Mouse (Mus musculus) limb, embryonic 11.5 days (tissue): Measurements from ENCODE around the gene Gm20696. TPM values are rescaled to one million over a fixed set of nuclear protein-coding genes. Genes with fewer than 3 reads are reported as not detected.

Experiments used
- ATAC-seq: fragments of 200-750 bp; cut with Nextera tagmentation; 2 replicates; pipeline ENCODE4 v1.8.0; 2017; ENCODE audit warnings: low read depth; ENCODE audit not compliant: insufficient number of reproducible peaks, low FRiP score, low TSS enrichment
- DNase-seq: peaks from one replicate; pipeline ENCODE4 v3.0.0-alpha.2; 2015; ENCODE audit warnings: low spot score
- H3K27ac ChIP-seq: fragments of 300-500 bp; sonication (generic); replicated peaks from 2 replicates; pipeline ENCODE4 v1.5.1; 2014; ENCODE audit warnings: low read depth, mild to moderate bottlenecking, low read length
- H3K27me3 ChIP-seq: fragments of 300-500 bp; sonication (generic); 2 replicates; pipeline ENCODE4 v1.6.1; 2014; ENCODE audit warnings: mild to moderate bottlenecking, low read length, mixed read lengths; ENCODE audit not compliant: control insufficient read depth, insufficient read depth
- H3K36me3 ChIP-seq: fragments of 300-500 bp; sonication (generic); 2 replicates; pipeline ENCODE4 v1.6.1; 2014; ENCODE audit warnings: mild to moderate bottlenecking, low read length, moderate library complexity, mixed read lengths; ENCODE audit not compliant: control insufficient read depth, insufficient read depth
- H3K4me1 ChIP-seq: fragments of 300-500 bp; sonication (generic); 2 replicates; pipeline ENCODE4 v1.6.1; 2014; ENCODE audit warnings: low read length, mixed read lengths; ENCODE audit not compliant: control insufficient read depth, insufficient read depth
- H3K4me2 ChIP-seq: fragments of 300-500 bp; sonication (generic); 2 replicates; pipeline ENCODE4 v1.6.1; 2014; ENCODE audit warnings: low read depth, mild to moderate bottlenecking, moderate library complexity; ENCODE audit not compliant: severe bottlenecking
- H3K4me3 ChIP-seq: fragments of 300-500 bp; sonication (generic); 2 replicates; pipeline ENCODE4 v1.5.1; 2014; ENCODE audit warnings: low read depth, low read length
- H3K9ac ChIP-seq: fragments of 300-500 bp; sonication (generic); 2 replicates; pipeline ENCODE4 v1.6.1; 2014; ENCODE audit warnings: mild to moderate bottlenecking, low read length
- H3K9me3 ChIP-seq: fragments of 300-500 bp; sonication (generic); 2 replicates; pipeline ENCODE4 v1.6.1; 2016; ENCODE audit warnings: low read length; ENCODE audit not compliant: control insufficient read depth
- WGBS: fragments of 180-500 bp; shearing (Covaris S2); extraction: QIAGEN DNeasy Blood & Tissue Kit; methylation state at CpG from one replicate; pipeline ENCODE4 v1.1.7; 2014; 5-methylcytosine and 5-hydroxymethylcytosine counted together
- polyA plus RNA-seq: library from polyadenylated mRNA; unstranded; fragments of >200 nt; fragmentation: Nextera tagmentation; extraction: Ambion mirVana; gene quantifications from 2 replicates; pipeline ENCODE4 v1.2.1, GENCODE M21; 2014

Gene Gm20696
- polyA plus RNA-seq, 1 experiment from 2014 or later, result 4.0 TPM

- Histone ChIP-seq H3K27ac (no peak overlapping the region), H3K4me2 (no peak overlapping the region), H3K9ac (no peak overlapping the region), H3K36me3 (no peaks in the 10 kb centered on the region), H3K27me3 (no peaks in the 10 kb centered on the region), H3K4me1 (peaks cover 13% of the 10 kb centered on the region; the same call in 1 of the 2 replicates), H3K4me3 (no peak overlapping the region), H3K9me3 (no peaks in the 10 kb centered on the region)
- WGBS, result 67% methylated on average over 2 of the region's 2 CpGs
- ATAC-seq (no peak), DNase-seq (no peak)
Measured at GRCm38 (mm10) chr6:99377131-99377530, 289.5 kb downstream of the Gm20696 start.

DNA sequence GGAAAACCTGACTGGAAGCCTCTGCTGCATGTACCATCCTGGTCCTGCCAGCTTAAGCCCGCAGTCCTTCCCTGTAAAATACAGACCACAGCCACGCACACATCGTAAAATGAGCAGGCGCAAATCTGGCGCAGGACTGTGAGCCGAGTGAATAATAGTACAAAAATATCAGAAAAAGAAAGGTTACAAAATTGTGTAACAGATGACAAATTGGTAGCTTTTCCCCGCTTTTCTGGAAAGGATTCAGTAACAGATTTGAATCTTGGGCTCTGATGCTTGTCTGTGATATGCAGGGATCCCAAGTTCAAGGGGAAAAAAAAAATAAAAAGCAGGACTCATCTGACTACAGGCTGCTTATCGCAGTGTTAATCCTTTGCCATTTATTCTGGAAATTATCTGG is 289.9 kb downstream of the Gm20696 start:
- Histone ChIP-seq H3K4me3 (no peak overlapping the region), H3K27me3 (no peaks in the 10 kb centered on the region), H3K9ac (no peak overlapping the region), H3K36me3 (no peaks in the 10 kb centered on the region), H3K4me1 (peaks cover 13% of the 10 kb centered on the region; the same call in 1 of the 2 replicates), H3K9me3 (no peaks in the 10 kb centered on the region), H3K27ac (no peak overlapping the region), H3K4me2 (no peak overlapping the region)
- ATAC-seq (no peak), DNase-seq (no peak)
- 66% methylated on average over 8 of the region's 8 CpGs for WGBS

- 62% methylated on average over 6 of the region's 6 CpGs for WGBS
- Histone ChIP-seq H3K27ac (no peak overlapping the region), H3K4me2 (no peak overlapping the region), H3K9ac (no peak overlapping the region), H3K9me3 (no peaks in the 10 kb centered on the region), H3K4me3 (no peak overlapping the region), H3K4me1 (peaks cover 13% of the 10 kb centered on the region; the same call in 1 of the 2 replicates), H3K36me3 (no peaks in the 10 kb centered on the region), H3K27me3 (no peaks in the 10 kb centered on the region)
- ATAC-seq (no peak), DNase-seq (no peak)
Measured at GRCm38 (mm10) chr6:99375865-99376264, 290.7 kb downstream of the Gm20696 start.

- no peaks in the 10 kb centered on the region for H3K27me3 ChIP-seq
- WGBS, result 60% methylated on average over 4 of the region's 4 CpGs
- H3K9me3 ChIP-seq, result no peaks in the 10 kb centered on the region
- no peak overlapping the region for H3K27ac ChIP-seq
- no peak overlapping the region for H3K9ac ChIP-seq
- H3K4me1 ChIP-seq, result peaks cover 13% of the 10 kb centered on the region; the same call in 1 of the 2 replicates
- DNase-seq, result no peak
- no peaks in the 10 kb centered on the region for H3K36me3 ChIP-seq
- no peak overlapping the region for H3K4me2 ChIP-seq
- no peak for ATAC-seq
- H3K4me3 ChIP-seq, result no peak overlapping the region
Measured at GRCm38 (mm10) chr6:99375376-99375775, 291.2 kb downstream of the Gm20696 start.

GRCm38 (mm10) chr6:99374448-99375271 is 291.9 kb downstream of the Gm20696 start:
- no peak for ATAC-seq

DNA sequence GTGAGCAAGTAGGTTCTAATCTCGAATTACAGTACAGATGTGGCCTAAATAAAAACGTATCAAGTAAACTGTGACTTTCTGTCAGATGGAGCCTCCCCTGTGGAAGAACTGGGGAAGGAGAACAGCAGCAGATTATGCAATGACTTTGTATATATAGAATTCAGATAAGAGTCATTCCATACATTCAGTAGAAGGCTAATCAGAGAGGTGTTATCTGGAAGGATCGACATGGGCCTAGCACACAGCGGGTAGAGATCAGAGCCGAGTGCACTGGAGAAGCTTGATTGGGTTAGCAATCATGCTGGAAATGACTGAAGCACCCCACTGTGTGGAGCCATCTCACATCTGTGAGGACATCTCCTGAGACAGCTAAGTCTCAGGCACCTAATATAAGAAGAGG is 294.2 kb downstream of the Gm20696 start:
- DNase-seq, result no peak

More at GRCm38 (mm10) chr6:99374448-99375271, 291.9 kb downstream of the Gm20696 start:
- no peak overlapping the region for H3K9ac ChIP-seq
- no peaks in the 10 kb centered on the region for H3K27me3 ChIP-seq
- no peaks in the 10 kb centered on the region for H3K36me3 ChIP-seq
- H3K4me1 ChIP-seq, result peaks cover 10% of the 10 kb centered on the region; the same call in 1 of the 2 replicates
- WGBS, result 77% methylated on average over 19 of the region's 19 CpGs
- H3K4me2 ChIP-seq, result no peak overlapping the region
- H3K9me3 ChIP-seq, result no peaks in the 10 kb centered on the region
- no peak overlapping the region for H3K27ac ChIP-seq
- no peak for DNase-seq
- H3K4me3 ChIP-seq, result no peak overlapping the region

DNA sequence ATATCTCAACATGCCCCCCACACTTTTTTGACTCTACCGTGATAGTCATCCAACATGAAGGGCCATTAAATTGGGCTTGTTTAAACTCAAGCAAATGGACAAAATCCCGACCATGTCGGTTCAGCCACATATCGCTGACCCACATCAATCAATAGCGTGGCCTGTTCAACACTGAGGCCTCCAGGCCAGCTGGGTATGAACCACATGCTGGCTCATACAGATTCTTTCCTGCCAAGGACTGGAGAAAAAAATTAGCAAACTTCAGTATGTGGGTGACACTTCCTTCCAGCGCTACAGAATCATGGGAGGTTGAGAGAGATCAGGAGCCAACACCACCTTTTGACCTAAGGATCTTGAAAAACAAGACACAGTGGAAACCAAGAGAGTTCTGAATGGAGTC is 294.6 kb downstream of the Gm20696 start:
- H3K4me2 ChIP-seq, result no peak overlapping the region
- DNase-seq, result no peak
- no peak for ATAC-seq
- WGBS, result 86% methylated on average over 6 of the region's 6 CpGs
- no peaks in the 10 kb centered on the region for H3K36me3 ChIP-seq
- no peaks in the 10 kb centered on the region for H3K9me3 ChIP-seq
- peaks cover 5% of the 10 kb centered on the region; the same call in 1 of the 2 replicates for H3K4me1 ChIP-seq
- H3K9ac ChIP-seq, result no peak overlapping the region
- no peaks in the 10 kb centered on the region for H3K27me3 ChIP-seq
- no peak overlapping the region for H3K4me3 ChIP-seq
- no peak overlapping the region for H3K27ac ChIP-seq

More for the DNA sequence above, 294.2 kb downstream of the Gm20696 start:
- no peak overlapping the region for H3K4me2 ChIP-seq
- peaks cover 9% of the 10 kb centered on the region; the same call in 1 of the 2 replicates for H3K4me1 ChIP-seq
- no peak for ATAC-seq
- no peaks in the 10 kb centered on the region for H3K36me3 ChIP-seq
- no peaks in the 10 kb centered on the region for H3K9me3 ChIP-seq
- no peak overlapping the region for H3K27ac ChIP-seq
- H3K4me3 ChIP-seq, result no peak overlapping the region
- no peak overlapping the region for H3K9ac ChIP-seq
- WGBS, result 91% methylated on average over 5 of the region's 5 CpGs
- H3K27me3 ChIP-seq, result no peaks in the 10 kb centered on the region

- H3K27ac ChIP-seq, result no peak overlapping the region
- 90% methylated on average over 2 of the region's 2 CpGs for WGBS
Measured at GRCm38 (mm10) chr6:99369931-99370330, 296.7 kb downstream of the Gm20696 start.

More at GRCm38 (mm10) chr6:99369931-99370330, 296.7 kb downstream of the Gm20696 start:
- no peak overlapping the region for H3K4me2 ChIP-seq
- H3K27me3 ChIP-seq, result no peaks in the 10 kb centered on the region
- H3K36me3 ChIP-seq, result no peaks in the 10 kb centered on the region
- H3K9me3 ChIP-seq, result no peaks in the 10 kb centered on the region
- H3K4me3 ChIP-seq, result no peak overlapping the region
- no peaks in the 10 kb centered on the region for H3K4me1 ChIP-seq
- DNase-seq, result no peak
- ATAC-seq, result no peak
- no peak overlapping the region for H3K9ac ChIP-seq
